Mouse (Mus musculus) testis, adult 2 months (tissue): Measurements from ENCODE around the gene Creb1.
"Not testable (repeated sequence)": the region's sequence is repeated elsewhere in the genome, so short reads cannot be mapped to it uniquely, and the experiment has no call there.

Source experiments
- CTCF ChIP-seq: fragments of 200-500 bp; IDR thresholded peaks from 2 replicates; pipeline ENCODE4 v1.5.1; 2012; ENCODE audit warnings: low read depth, mild to moderate bottlenecking, inconsistent platforms, low read length, moderate library complexity; ENCODE audit not compliant: control insufficient read depth, insufficient read depth, insufficient replicate concordance
- POLR2A ChIP-seq: fragments of 200-500 bp; IDR thresholded peaks from 2 replicates; pipeline ENCODE4 v1.6.1; 2012; ENCODE audit warnings: low read depth, mild to moderate bottlenecking, inconsistent platforms, low read length, moderate library complexity; ENCODE audit not compliant: control insufficient read depth

- not testable (repeated sequence) for TF ChIP-seq POLR2A, CTCF
These were observed 110.1 kb downstream of the Creb1 start for GRCm38 (mm10) chr1:64642541-64642940.
